Mouse (Mus musculus): ENCODE measurements around the gene Stx6.

GRCm38 (mm10) chr1:155121977-155122939, 36.3 kb upstream of the Stx6 start:
- TF ChIP-seq POLR2A (IDR thresholded peaks at IDR 0.05; ENCODE audit: insufficient read length, low read depth) (no peak), MYOG (IDR thresholded peaks at IDR 0.05; ENCODE audit: control insufficient read depth in 1 of 3, insufficient read depth in 1 of 3, insufficient read length in 2 of 3, low read depth in 2 of 3) (peak in 1 of 3 experiments; percentile 46), REST (IDR thresholded peaks at IDR 0.05; ENCODE audit: insufficient read depth, insufficient read length) (no peak), TCF12 (IDR thresholded peaks at IDR 0.05; ENCODE audit: insufficient read depth, poor library complexity, severe bottlenecking) (no peak), USF1 (IDR thresholded peaks at IDR 0.05; ENCODE audit: low read depth) (no peak), MAX (IDR thresholded peaks at IDR 0.05; ENCODE audit: low read depth) (no peak)
